Mouse (Mus musculus) C2C12 (cell line): ENCODE measurements around the gene Grik3.

Experiments used
- CEBPB ChIP-seq: IDR thresholded peaks from one replicate; pipeline ENCODE4 v1.6.1; 2011; ENCODE audit warnings: low read depth, mild to moderate bottlenecking, control low read depth, moderate library complexity
- CTCF ChIP-seq: IDR thresholded peaks from one replicate; pipeline ENCODE4 v1.5.1; 2011; ENCODE audit not compliant: control insufficient read depth, insufficient read depth, insufficient read length
- MAX ChIP-seq: IDR thresholded peaks from one replicate; pipeline ENCODE4 v1.6.1; 2011; ENCODE audit warnings: mild to moderate bottlenecking, control low read depth
- MYOD1 ChIP-seq: IDR thresholded peaks from one replicate; pipeline ENCODE4 v1.6.1; 2011; ENCODE audit warnings: low read depth; ENCODE audit not compliant: control insufficient read depth, insufficient read length

DNA sequence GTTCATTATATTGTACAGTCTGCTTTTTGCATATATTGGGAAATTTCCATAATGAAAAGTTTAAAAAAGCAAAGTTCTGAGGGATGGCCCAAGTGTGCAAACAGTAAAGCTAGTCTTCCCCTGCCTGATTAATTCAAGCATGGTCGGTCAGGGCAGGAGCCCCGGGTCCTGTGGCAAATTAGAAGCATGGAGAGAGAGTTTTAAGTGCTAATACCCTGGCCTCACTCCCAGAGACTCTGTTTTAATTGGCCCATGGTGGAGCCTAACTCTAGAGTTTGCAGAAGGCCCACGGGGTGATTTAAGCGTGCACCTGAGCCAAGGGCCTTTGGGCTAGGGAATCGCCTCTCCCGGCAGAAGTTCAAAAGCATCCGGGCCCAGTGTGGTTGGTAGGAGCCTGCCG lies 215.2 kb downstream of the Grik3 start:
- no peak for TF ChIP-seq CTCF
- TF ChIP-seq MYOD1: no peak
- no peak for TF ChIP-seq CEBPB
- no peak for TF ChIP-seq MAX
